ENCODE assay signal across 8 mouse cellular contexts in the genomic region with DNA sequence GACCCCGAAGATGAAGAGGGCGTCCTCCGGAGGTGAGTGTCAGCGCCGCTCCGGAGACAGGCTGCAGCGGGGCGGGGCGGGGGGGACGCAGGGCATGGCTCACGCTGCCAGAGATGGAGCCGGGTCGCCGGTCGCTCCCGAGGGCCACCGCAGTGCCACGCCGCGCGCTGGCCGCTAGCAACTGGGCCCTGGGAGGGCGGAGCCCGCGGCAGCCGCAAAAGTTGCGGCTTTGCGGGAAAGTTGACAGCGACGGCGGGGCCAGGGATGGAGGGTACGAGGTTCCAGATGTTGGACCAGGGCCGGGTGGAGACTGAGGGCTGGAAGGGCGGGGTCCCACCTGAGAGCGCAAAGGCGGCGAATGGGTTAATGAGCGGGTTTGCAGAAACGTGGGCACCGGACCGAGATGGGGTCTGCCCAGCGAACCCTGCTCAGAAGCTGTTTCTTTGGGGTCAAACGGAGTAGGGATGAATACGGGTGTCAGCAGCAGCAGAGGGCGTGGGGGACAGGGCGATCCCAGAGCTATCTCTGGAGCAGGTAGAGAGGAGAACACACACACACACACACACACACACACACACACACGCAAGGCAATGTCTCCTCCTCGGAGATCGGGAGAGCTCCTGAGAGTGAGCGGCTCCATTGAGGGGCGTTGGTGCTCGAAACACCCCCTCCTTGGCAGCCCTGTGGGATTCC. TPM values are rescaled to one million over a fixed set of nuclear protein-coding genes. Genes with fewer than 3 reads are reported as not detected.
A peak's percentile ranks its signal among the peaks of the same experiment; 100 is the strongest.
DNase-seq lines count a peak whose midpoint lies in the region.

No protein-coding gene starts in this region.

- no peaks in the 10 kb centered on the region for H3K36me3 ChIP-seq in midbrain, embryonic 10.5 days

- 2% methylated on average over 52 of the region's 52 CpGs for WGBS in midbrain, embryonic 10.5 days

- peak overlapping the region; percentile 86 for H3K27ac ChIP-seq in midbrain, embryonic 10.5 days (replicated peaks)

- DNase-seq in cerebellum, adult 11-12 months = peak; percentile 79
- no peak for DNase-seq in cerebellum, adult 18-20 months
- DNase-seq in right cerebral cortex, postnatal 10 days (ENCODE audit: low spot score in 2 of 2) = peak; percentile 54 to 64
- no peak for DNase-seq in right cerebral cortex, postnatal 36 days (ENCODE audit: low spot score in 2 of 2)
- peak; percentile 16 for DNase-seq in heart, postnatal 4 days
- DNase-seq in midbrain, embryonic 10.5 days (ENCODE audit: low spot score) = peak; percentile 52
- no peak for DNase-seq in adipocyte (ENCODE audit: low spot score)
- no peak for DNase-seq in adrenal gland, postnatal 14 days

- H3K4me3 ChIP-seq in midbrain, embryonic 10.5 days = peak overlapping the region; percentile 78

- H3K4me1 ChIP-seq in midbrain, embryonic 10.5 days = peaks cover 20% of the 10 kb centered on the region

- peaks cover 82% of the 10 kb centered on the region for H3K27me3 ChIP-seq in midbrain, embryonic 10.5 days (ENCODE audit: low read depth, poor library complexity, severe bottlenecking)

- H3K9me3 ChIP-seq in midbrain, embryonic 10.5 days (replicated peaks) = no peaks in the 10 kb centered on the region

RNA-seq across cellular contexts. Expression of gene Rtn4r, which starts 0.6 kb away (rescaled TPM):
- 1 to 10 TPM; 6.0 to 7.8 TPM for total RNA-seq in heart, postnatal 4 days (2021)
- 1.8 and 2.2 TPM in 2 replicates for polyA plus RNA-seq in midbrain, embryonic 10.5 days (2016; fragmentation: Nextera tagmentation; extraction: Ambion mirVana)
- 0.33 and 0.86 TPM in 2 replicates for total RNA-seq in adrenal gland, postnatal 14 days (2021)

RNA-seq across cellular contexts. Expression of gene Prodh, which starts 38.0 kb away (rescaled TPM):
- 1 to 10 TPM; 5.3 to 6.0 TPM for total RNA-seq in heart, postnatal 4 days (2021)
- 13.0 and 15.1 TPM in 2 replicates for polyA plus RNA-seq in midbrain, embryonic 10.5 days (2016; fragmentation: Nextera tagmentation; extraction: Ambion mirVana)
- total RNA-seq in adrenal gland, postnatal 14 days (2021) = 37.6 and 37.9 TPM in 2 replicates

Comparison
In these comparisons a context has a peak if more than half of its experiments do, and no peak if none do; other contexts are left out.
1. DNase-seq: peak in cerebellum, adult 11-12 months (single experiment), right cerebral cortex, postnatal 10 days (2 of 2), heart, postnatal 4 days (single experiment) and midbrain, embryonic 10.5 days (single experiment); none in cerebellum, adult 18-20 months (0 of 2), right cerebral cortex, postnatal 36 days (0 of 2), adipocyte (single experiment) and adrenal gland, postnatal 14 days (single experiment).